Mouse (Mus musculus) lung, postnatal 4 days (tissue): Measurements from ENCODE around the gene Hnf1b.
A peak's percentile ranks its signal among the peaks of the same experiment; 100 is the strongest.

Experiments
- DNase-seq, 2 experiments: peaks; one replicate each; pipeline ENCODE4 v3.0.0; 2021

Gene Hnf1b

DNA sequence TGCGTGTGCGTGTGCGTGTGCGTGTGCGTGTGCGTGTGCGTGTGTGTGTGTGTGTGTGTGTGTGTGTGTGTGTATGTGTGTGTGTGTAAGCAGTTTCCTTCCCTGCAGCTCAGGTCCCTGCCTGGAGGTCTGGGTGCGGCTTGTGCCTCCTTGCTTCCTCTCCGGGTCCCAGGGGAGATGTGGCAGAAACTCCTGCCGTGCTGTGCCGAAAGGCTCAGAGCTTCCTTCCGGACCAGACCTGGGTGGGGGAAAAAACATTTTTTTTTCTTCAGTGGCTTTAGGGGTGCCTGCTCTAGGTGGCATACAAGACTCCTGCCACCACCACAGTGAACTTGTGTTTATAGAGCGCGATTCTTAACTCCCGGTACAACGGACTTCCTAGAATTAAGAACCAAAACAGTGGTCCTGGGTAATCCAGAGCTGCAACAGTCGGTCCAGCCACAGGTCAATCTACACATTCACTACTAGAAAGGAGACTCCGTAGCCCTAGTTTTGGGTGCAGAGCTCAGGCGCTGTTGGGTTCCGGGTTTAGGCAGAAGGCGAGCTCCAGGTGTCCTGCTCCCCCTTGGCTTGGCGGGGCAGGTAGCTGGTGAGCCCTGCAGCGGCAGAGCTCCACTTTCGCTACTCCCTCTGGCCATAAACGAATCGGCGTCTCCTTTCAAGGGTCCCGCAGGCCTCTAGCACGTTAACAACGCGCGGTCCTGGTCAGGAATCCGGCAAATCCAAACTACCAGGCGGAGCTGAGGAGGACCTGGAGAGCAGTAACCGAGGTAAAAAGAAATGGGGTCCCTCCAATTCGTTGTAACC, at the start of gene Hnf1b:
Gene Hnf1b, plus strand, starts transcription at position 535 of the 807 bp plus-strand sequence.
- DNase-seq: peak; percentile 34 to 47

DNA sequence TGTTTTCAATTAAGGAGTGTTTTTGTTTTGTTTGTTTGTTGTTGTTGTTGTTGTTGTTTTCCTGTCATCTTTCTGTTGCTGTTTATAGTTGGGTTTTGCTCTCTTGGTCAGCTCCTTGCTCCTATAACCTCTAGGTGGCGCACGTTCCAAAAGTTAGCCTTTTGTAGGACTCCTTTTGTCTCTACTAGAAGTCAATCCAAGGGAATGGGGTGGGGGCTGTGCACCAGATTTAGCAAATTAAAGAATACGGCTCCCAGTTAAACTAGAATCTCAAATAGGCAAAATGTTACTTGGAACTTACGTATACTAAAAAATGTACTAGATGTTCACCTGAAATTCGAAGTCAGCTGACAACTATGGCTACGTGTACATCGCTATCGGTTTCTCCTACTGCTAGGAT, 47.7 kb upstream of the Hnf1b start:
- peak in 1 of 2 experiments; percentile 26 for DNase-seq

DNA sequence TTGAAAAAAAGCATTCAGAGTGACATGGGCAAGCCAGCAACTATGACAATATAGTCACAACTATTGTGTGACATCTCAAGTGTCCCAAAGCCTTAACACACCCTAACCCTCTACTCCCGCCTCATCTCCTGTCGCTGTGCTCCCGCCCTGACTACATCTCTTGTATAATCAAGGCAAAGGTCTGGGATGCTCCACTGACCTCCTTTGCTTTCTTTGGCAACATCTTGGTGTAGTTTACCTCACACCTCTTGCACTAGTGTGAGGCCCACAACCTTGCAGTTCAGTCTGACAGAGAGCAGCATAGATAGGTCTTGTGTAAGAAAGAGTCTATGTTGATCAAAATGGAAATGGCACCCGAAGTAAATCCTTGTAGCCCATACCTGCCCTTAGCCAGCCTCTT, 47.3 kb upstream of the Hnf1b start:
- no peak for DNase-seq

- no peak for DNase-seq
Observed at GRCm38 (mm10) chr11:83810441-83810840, 39.4 kb upstream of the Hnf1b start.

GRCm38 (mm10) chr11:83815191-83815590, 34.7 kb upstream of the Hnf1b start:
- peak; percentile 9 to 30 for DNase-seq

DNA sequence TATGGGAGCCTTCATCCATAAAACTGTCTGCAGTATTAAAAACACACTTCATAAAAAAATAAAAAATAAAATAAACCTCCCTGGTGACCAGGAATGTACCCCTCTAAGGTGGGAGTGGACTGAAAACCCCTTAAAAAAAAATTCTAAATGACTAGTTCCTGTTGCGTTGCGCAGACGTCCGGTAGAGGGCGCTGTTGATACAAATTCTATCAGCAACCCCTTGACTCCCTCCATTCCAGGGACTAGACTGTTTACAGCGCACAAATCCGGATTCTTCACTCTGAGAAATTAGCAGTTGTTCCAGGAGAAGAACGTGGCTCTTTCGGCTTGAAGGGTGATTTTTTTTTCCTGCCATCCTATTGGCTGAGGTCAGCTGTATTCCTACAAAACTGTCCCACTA, 34.2 kb upstream of the Hnf1b start:
- peak; percentile 44 to 70 for DNase-seq

GRCm38 (mm10) chr11:83817048-83817447, 32.8 kb upstream of the Hnf1b start:
- DNase-seq: no peak

- DNase-seq: no peak
Observed at GRCm38 (mm10) chr11:83817994-83818393, 31.9 kb upstream of the Hnf1b start.

GRCm38 (mm10) chr11:83818591-83819127, 31.2 kb upstream of the Hnf1b start:
- DNase-seq: no peak

DNA sequence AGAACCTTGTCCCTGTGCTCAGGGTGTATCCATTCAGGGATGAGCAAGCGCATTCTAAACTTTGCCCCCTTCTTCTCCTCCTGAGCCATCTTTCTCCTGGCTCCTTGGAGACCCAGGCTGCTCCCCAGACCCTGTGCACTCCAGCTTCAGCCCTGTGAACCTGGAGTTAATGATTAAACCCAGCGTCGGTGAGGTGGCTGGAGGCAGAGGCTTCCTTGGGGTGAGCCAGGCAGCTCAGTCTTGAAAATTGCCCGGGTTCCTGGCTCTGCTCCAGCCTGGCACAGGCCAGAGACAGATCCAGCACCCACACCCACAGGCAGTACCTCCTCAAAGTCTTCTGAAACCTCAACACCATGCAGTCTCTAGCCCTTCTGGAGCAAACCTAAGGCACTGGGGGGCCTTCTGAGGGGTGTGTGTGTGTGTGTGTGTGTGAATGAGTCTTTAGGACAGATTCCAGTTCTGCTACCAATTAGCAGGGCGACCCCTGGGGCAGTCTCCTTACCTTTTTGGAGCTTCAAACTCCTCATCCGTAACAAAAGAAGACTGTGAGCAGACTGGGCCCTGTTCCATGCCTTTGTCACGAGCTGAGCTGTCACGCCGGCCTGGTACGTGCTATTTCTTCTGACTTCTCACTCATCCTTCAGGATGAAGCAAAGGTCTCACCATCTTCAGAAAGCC, 29.9 kb upstream of the Hnf1b start:
- DNase-seq: peak; percentile 13 to 33

GRCm38 (mm10) chr11:83826142-83826541, 23.7 kb upstream of the Hnf1b start:
- DNase-seq: no peak

DNA sequence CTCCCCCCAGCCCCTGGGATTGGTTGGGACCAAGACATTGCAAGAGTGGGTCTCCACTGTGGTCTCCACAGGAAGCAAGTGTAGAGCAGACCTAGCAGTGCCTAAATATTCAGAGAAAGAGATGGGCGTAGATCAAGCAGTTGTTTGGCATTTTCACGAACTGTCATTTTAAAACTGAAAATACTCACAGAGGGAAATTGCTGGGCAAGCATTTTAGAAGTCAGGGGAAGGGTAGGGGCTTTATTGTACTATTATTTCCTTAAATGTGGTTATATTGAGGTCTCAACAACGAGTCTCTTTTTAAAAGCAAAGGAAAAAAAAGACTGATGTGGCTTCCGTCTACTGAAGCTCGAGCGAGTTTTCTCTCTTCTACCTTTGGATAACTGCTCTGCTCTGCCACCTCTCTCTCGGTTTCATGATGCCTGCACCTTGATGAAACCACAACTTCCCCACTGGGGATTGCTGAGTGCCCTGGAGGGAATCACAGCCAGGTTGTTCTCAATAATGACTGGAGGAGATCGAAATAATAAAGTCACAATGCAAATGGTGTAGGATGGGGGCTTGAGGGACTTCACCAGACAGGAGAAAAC, 21.2 kb upstream of the Hnf1b start:
- no peak for DNase-seq

GRCm38 (mm10) chr11:83832389-83832788, 17.5 kb upstream of the Hnf1b start:
- peak; percentile 28 to 50 for DNase-seq

DNA sequence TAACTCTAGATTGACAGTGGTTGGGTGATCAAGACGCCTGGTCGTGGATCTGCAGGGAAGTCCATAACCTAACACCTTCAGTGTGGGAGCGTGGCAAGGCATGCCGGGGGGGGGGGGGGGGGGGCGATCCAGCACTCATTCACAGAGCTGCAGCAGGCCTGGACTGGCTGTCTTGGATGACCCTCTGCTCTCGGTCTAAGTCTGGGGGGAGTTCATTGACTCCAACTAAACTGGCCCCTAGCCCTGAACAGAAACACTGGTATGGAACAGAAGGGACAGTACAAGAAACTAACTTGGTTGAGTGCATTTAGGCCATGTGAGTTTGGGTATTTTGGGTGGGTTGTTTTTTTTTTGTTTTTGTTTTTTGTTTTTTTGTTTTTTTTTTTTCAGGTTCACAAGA, 16.3 kb upstream of the Hnf1b start:
- DNase-seq: no peak

DNA sequence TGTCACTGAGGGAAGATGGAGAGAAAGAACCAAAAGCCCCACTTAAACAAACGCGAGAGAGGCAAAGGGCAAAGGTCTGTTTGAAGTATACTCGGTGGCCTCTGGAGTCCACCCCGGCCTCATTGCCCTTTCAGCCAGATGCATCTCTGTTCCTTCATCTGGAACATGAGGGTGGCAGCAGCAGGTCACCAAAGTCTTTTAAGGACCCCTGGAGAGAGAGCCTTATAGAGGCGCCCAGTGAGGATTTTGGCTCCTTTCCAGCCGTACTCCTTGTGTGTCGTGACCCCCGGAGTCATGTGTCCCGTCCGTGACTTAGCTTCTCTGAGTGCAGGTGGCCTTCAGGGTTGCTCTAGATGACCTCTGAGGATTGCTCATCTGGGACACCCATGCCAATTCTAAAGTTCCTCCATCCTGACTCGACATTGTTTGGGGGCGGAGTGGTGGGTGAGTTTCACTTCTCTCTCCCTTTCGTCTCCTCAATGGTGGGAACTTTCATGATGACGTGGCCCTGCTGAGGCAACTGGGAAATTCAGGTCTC, 15.8 kb upstream of the Hnf1b start:
- DNase-seq: no peak

DNA sequence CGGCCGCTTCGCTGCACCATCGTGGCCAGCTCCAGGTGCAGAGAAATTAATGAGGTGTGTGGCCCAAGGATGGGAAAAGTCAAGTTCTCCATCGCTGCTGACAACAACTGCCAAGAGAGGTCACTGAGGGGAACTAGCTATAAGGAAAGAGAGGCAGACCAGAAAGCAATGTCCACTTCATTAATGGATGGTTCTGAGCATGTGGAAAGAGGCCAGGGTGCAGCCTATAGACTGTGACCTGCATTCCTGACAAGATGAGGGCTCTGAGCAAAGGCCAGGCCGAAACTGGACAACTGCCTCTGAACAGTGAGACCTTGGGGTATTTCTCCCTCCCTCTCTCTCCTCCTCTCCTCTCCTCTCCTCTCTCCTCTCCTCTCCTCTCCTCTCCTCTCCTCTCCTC, 10.4 kb upstream of the Hnf1b start:
- DNase-seq: no peak

DNA sequence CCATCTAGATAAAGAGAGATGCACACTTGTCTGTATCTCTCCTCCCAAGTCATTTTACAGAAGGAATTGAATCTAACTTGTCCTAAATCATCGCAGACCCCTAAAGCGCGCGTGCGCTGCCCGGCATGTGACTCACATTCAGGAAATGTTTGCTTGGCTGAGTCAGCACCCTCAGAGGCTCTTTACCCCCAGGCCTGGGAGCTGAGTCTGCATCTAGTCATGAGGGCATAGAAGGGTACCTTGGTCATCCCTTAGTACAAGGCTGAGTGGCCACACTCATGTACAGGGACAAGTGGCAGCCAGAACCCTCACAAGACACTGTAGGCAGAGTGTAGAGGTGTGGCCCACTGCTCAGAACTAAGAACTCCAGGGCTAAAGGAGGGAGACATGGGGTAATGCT, 6.3 kb upstream of the Hnf1b start:
- DNase-seq: peak in 1 of 2 experiments; percentile 23

DNA sequence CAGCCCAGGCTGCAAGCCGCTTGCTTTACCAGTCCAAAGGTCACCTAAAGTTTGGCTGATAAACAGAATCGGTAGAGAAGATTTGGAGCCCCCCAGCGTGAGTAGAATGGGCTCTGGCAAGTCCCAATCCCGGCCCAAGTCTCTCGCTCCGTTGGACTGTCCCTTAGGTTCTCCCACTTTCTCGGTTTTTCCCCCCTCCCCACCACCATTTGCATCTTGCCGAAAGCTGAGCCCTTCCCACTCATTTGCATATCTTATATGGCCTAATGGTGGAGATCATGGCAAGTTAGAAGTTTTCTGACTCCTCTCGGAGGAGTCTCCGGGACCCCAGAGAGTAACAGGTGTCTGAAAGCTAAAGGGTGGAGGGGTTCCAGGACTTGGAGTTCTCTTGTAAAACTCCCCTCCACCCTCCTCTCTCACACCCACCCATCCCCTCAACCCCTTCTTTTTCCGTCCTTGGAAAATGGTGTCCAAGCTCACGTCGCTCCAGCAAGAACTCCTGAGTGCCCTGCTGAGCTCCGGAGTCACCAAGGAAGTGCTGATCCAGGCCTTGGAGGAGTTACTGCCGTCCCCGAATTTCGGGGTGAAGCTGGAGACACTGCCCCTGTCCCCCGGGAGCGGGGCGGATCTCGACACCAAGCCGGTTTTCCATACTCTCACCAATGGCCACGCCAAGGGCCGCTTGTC, 866 bp downstream of the Hnf1b start:
- peak; percentile 32 to 37 for DNase-seq

- peak; percentile 25 to 39 for DNase-seq
Observed at GRCm38 (mm10) chr11:83851273-83852015, 1.6 kb downstream of the Hnf1b start.

DNA sequence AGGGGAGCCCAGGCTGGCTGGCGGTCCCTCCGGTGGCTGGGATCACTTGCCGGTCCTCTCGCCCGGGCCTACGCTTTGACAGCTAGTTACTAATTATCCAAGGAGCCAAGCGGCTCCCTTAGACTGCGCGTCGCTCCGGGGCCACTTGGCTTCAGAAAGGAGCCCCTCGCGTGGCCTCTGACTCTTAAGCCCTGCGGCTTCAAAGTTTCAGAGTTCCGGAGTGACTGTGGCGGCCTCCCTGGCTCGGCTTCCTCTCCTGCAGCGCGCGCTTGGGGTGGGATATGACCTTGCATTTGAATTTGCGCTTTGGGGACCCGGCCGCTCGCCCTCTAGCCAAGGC, 2.1 kb downstream of the Hnf1b start:
- peak; percentile 22 to 29 for DNase-seq

DNA sequence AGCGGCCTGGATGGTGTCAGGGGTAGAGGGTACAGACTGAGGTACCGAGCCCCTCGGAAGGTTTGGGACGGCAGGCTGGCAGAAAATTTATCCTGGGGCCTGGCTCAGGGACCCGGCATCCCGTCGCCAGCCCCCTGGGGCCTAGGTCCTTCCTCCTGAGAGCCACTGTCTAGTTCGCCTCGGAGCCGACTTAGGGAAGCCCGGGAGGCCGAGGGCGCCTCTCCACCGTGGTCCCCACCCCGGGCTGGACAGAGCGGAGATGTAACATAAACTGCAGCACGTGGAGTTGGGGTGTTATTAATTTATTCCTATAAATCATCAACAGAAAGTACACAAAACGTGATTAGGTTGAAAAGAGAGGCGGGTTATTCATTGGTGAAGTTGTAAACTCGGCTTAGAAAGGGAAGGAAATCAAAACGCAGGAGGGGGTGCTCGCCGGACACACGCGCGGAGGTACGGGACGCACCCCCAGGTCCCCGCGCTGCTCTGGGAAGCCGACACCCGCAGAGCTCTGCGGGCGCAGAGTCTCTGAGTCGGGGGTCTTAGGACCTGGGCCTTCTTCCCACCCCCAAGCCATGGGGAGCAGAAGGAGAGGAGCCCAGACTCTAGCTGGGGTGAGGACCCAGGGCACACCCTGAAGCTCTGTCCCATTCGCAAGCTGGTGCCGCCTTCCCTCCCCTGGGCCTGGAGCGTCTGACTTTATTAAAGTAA, 2.8 kb downstream of the Hnf1b start:
- peak in 1 of 2 experiments; percentile 34 for DNase-seq
